Mouse (Mus musculus) liver, embryonic 14.5 days (tissue): ENCODE results near the gene Ube2d3. TPM values are rescaled to one million over a fixed set of nuclear protein-coding genes. Genes with fewer than 3 reads are reported as not detected.

ENCODE experiments used
- ATAC-seq: fragments of 200-750 bp; cut with Nextera tagmentation; 2 replicates; pipeline ENCODE4 v1.8.0; 2017; ENCODE audit warnings: moderate number of reproducible peaks, mild to moderate bottlenecking, moderate library complexity; ENCODE audit not compliant: insufficient read depth
- DNase-seq, 3 experiments: peaks; one replicate each; pipeline ENCODE4 v3.0.0-alpha.2; 2012 to 2013; ENCODE audit warnings: low read depth in 3 of 3, low spot score in 3 of 3
- H3K27ac ChIP-seq: fragments of 300-500 bp; sonication (generic); 2 replicates; pipeline ENCODE4 v1.5.1; 2014; ENCODE audit warnings: moderate library complexity, mild to moderate bottlenecking, control low read depth, inconsistent platforms
- H3K27me3 ChIP-seq: fragments of 300-500 bp; sonication (generic); 2 replicates; pipeline ENCODE4 v1.6.1; 2014; ENCODE audit warnings: mild to moderate bottlenecking, low read length, moderate library complexity; ENCODE audit not compliant: control insufficient read depth, insufficient read depth
- H3K36me3 ChIP-seq: fragments of 300-500 bp; sonication (generic); replicated peaks from 2 replicates; pipeline ENCODE4 v1.6.1; 2014; ENCODE audit warnings: low read depth; ENCODE audit not compliant: control insufficient read depth, insufficient read depth
- H3K4me1 ChIP-seq, 2 experiments: fragments of 200-500 bp in 1 of 2; fragments of 300-500 bp in 1 of 2; sonication (generic) in 1 of 2; replicated peaks; 2 replicates each; pipeline ENCODE4 v1.6.1; 2012 to 2014; ENCODE audit warnings: antibody characterized with exemption in 1 of 2, inconsistent platforms in 1 of 2, low read length in 1 of 2; ENCODE audit not compliant: control insufficient read depth in 2 of 2, insufficient read depth in 2 of 2
- H3K4me2 ChIP-seq: fragments of 300-500 bp; sonication (generic); 2 replicates; pipeline ENCODE4 v1.6.1; 2014; ENCODE audit warnings: low read depth, mild to moderate bottlenecking, control low read depth, moderate library complexity
- H3K4me3 ChIP-seq, 2 experiments: fragments of 200-500 bp in 1 of 2; fragments of 300-500 bp in 1 of 2; sonication (generic) in 1 of 2; 2 replicates each; pipeline ENCODE4 v1.5.1; 2012 to 2014; ENCODE audit warnings: low read depth in 2 of 2, low read length in 2 of 2, mild to moderate bottlenecking in 2 of 2, control low read depth in 1 of 2, inconsistent platforms in 1 of 2, moderate library complexity in 1 of 2; ENCODE audit not compliant: insufficient read depth in 1 of 2
- H3K9ac ChIP-seq: fragments of 300-500 bp; sonication (generic); replicated peaks from 2 replicates; pipeline ENCODE4 v1.6.1; 2014; ENCODE audit warnings: mild to moderate bottlenecking, control low read depth, moderate library complexity
- H3K9me3 ChIP-seq: fragments of 300-500 bp; sonication (generic); 2 replicates; pipeline ENCODE4 v1.6.1; 2016; ENCODE audit warnings: low read length, mixed read lengths; ENCODE audit not compliant: control insufficient read depth
- CTCF ChIP-seq: IDR thresholded peaks from 2 replicates; pipeline ENCODE4 v1.5.1; 2016; ENCODE audit warnings: antibody characterized with exemption, low read depth, control low read depth
- EP300 ChIP-seq: IDR thresholded peaks from 2 replicates; pipeline ENCODE4 v1.6.1; 2016; ENCODE audit warnings: antibody characterized with exemption, low read depth
- WGBS: fragments of 180-500 bp; shearing (Covaris S2); extraction: QIAGEN DNeasy Blood & Tissue Kit; methylation state at CpG from one replicate; pipeline ENCODE4 v1.1.7; 2014; ENCODE audit not compliant: insufficient replicate concordance; 5-methylcytosine and 5-hydroxymethylcytosine counted together
- polyA plus RNA-seq, 2 experiments: library from polyadenylated mRNA; depleted of rRNA in 1 of 2; stranded (reverse) in 1 of 2; unstranded in 1 of 2; fragments of >200 nt; fragmentation: Nextera tagmentation in 1 of 2; extraction: Ambion mirVana in 1 of 2; gene quantifications; 2 replicates each; pipeline versions ENCODE4 v1.2.1 to v1.2.3; 2012 to 2014

Ube2d3 gene
- polyA plus RNA-seq (2012; rRNA removed) (104 and 112 TPM in 2 replicates), polyA plus RNA-seq (2014; fragmentation: Nextera tagmentation; extraction: Ambion mirVana) (246 and 266 TPM in 2 replicates)

DNA sequence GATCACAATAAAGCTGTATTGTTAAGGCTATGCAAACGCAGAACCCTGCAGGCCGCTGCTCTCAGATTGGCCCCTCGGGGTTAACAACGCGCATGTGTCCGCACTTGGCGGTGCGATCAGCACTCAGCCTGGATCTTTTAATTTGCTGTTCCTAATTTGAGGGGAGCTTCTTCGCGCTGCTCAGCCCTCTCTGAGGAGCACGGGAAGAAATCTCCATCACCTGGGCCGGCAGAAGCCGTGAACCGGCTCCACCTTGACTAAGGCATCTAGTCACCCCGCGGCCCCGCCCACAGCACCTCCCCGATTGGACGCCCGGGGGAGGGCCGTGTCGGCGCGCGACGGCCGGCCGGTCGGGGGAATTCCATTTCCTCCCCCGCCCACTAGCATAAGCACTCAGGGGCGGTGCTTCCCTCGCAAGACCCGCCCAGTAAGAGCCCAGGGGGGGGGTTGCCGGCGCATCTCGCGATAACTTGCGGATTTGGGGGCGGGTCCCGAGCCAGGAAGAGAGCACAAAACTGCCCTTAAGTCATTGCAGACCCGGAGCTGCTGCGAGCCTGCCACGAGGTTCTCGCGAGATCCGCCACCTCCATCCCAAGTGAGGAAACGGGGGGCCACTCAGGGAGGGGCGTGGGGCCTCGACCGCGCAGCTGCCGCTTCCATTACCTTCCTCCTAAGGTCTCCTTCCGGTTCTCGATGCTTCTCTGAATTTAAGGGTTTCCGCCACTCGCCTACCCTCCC is at the start of gene Ube2d3:
Ube2d3 (plus strand) TSS at position 392 of the 738 bp plus-strand sequence.
- Histone ChIP-seq H3K4me1 (peaks cover 5 to 9% of the 10 kb centered on the region in 2 experiments), H3K9me3 (no peaks in the 10 kb centered on the region), H3K9ac (peak within 1 kb of the TSS; percentile 93), H3K27me3 (no peaks in the 10 kb centered on the region), H3K4me3 (peak within 1 kb of the TSS; percentile 90 to 91), H3K36me3 (peaks cover 9% of the 10 kb centered on the region), H3K4me2 (peak within 1 kb of the TSS; percentile 91), H3K27ac (peak within 1 kb of the TSS; percentile 95)
- WGBS = under 1% methylated on average over 56 of the region's 56 CpGs
- TF ChIP-seq CTCF = no peak
- TF ChIP-seq EP300 = peak; percentile 91
- ATAC-seq (peak; percentile 81), DNase-seq (peak; percentile 94 to 97 (median 96))

DNA sequence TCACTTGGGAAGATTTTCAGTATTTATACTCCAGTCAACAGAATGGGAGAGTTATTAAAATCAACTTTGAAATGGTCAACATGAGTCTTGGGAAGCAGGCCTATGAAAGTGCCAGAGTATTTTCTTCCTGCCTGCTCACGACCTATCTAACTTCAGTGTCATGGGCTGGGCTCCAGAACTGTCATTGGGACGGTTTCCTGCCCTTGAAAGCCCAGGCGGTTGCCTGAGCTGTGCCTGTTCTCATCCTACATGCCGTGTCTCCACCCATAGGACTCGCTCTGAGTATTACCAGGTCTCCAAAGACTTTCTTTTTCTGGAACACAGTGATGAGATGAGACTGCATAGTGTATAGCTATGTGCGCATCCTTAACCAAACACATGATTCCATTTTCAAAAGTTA is 44.8 kb upstream of the Ube2d3 start:
- TF ChIP-seq EP300 = no peak
- TF ChIP-seq CTCF = no peak
- WGBS = 51% methylated on average over 6 of the region's 6 CpGs

DNA sequence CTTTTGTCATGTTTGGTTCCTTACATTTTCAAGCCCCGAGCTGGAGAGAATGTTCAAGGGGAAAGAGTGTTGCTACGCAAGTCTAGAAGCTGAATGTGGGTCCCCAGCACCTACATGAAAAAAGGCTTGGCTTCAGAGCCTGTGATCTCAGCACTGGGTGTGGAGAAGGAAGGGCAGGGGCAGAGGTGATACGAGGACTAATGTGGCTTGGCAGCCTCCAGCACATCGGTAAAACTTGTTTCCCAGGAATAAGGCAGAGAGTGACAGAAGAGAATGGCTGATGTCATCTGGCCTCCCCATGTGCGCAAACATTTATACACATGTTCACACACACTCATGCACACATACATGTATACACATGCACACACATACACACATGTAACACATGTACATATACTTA is 42.9 kb upstream of the Ube2d3 start:
- H3K4me1 ChIP-seq = peaks cover 0 to 2% of the 10 kb centered on the region in 2 experiments; a peak in 1 of 4 replicates
- WGBS = 67% methylated on average over 5 of the region's 5 CpGs
- H3K9me3 ChIP-seq = no peaks in the 10 kb centered on the region
- H3K27ac ChIP-seq = no peak overlapping the region
- no peak overlapping the region for H3K9ac ChIP-seq
- no peak for ATAC-seq
- TF ChIP-seq CTCF (no peak), EP300 (no peak)
- no peak overlapping the region for H3K4me3 ChIP-seq
- no peak for DNase-seq
- no peak overlapping the region for H3K4me2 ChIP-seq
- H3K36me3 ChIP-seq = no peaks in the 10 kb centered on the region
- no peaks in the 10 kb centered on the region for H3K27me3 ChIP-seq

More for the DNA sequence above, 44.8 kb upstream of the Ube2d3 start:
- Histone ChIP-seq H3K27ac (no peak overlapping the region), H3K4me2 (no peak overlapping the region), H3K9me3 (no peaks in the 10 kb centered on the region), H3K4me1 (peaks cover 0 to 2% of the 10 kb centered on the region in 2 experiments; a peak in 1 of 4 replicates), H3K36me3 (no peaks in the 10 kb centered on the region), H3K4me3 (no peak overlapping the region), H3K9ac (no peak overlapping the region), H3K27me3 (no peaks in the 10 kb centered on the region)
- ATAC-seq (no peak), DNase-seq (no peak)

DNA sequence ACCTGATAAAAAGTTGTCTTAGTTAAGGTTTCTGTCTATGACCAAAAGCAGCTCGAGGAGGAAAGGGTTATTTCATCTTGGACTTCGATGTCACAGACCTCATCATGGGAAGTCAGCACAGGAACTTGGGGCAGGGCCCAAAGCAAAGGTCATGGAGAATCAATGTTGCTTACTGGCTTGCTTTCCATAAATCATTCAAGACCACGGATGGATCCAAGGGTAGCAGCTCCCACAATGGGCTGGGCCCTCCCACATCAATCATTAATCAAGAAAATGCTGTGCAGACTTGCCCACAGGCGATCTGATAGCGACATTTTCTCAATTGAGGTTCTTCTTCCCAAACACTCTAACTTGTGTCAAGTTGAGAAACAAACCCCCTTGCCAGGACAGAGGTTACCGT is 41.9 kb upstream of the Ube2d3 start:
- ATAC-seq = no peak
- H3K27ac ChIP-seq = no peak overlapping the region

DNA sequence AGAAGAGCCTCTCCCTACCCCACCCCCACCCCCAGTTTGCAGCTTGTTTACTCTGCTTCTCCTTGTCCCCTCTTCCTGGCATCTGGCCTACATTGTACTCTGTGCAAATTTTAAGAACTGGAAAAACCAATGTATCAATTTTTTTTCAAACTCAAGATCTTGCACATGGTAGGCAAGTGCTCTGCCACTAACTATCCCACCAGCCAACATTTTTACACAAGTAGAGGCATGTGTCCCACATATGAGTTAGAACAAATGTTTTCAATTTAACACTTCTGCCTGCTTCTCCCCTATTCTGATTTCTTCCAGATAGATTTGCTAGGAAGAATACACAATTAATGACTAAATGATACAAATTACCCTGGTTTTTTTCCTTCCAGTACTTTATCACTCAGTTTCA is 40.8 kb upstream of the Ube2d3 start:
- Histone ChIP-seq H3K4me3 (no peak overlapping the region), H3K36me3 (no peaks in the 10 kb centered on the region), H3K4me2 (no peak overlapping the region), H3K27me3 (no peaks in the 10 kb centered on the region), H3K27ac (no peak overlapping the region), H3K9me3 (no peaks in the 10 kb centered on the region), H3K9ac (no peak overlapping the region), H3K4me1 (peaks cover 0 to 3% of the 10 kb centered on the region in 2 experiments; a peak in 1 of 4 replicates)
- TF ChIP-seq EP300 (no peak), CTCF (no peak)
- ATAC-seq = no peak
- no peak for DNase-seq

More for the DNA sequence above, 41.9 kb upstream of the Ube2d3 start:
- Histone ChIP-seq H3K4me3 (no peak overlapping the region), H3K9me3 (no peaks in the 10 kb centered on the region), H3K9ac (no peak overlapping the region), H3K36me3 (no peaks in the 10 kb centered on the region), H3K27me3 (no peaks in the 10 kb centered on the region), H3K4me2 (no peak overlapping the region), H3K4me1 (peaks cover 0 to 2% of the 10 kb centered on the region in 2 experiments; a peak in 1 of 4 replicates)
- DNase-seq = no peak
- TF ChIP-seq CTCF (no peak), EP300 (no peak)
- 37% methylated on average over 6 of the region's 6 CpGs for WGBS
